Mouse (Mus musculus): ENCODE measurements around the gene Tas1r2. TPM values are rescaled to one million over a fixed set of nuclear protein-coding genes. Genes with fewer than 3 reads are reported as not detected.
A peak's percentile ranks its signal among the peaks of the same experiment; 100 is the strongest.

Tas1r2 gene
- total RNA-seq, 4 experiments from 2014 or later, result not detected

- no peak for DNase-seq (ENCODE audit: low spot score in 2 of 2)
These were observed 15.0 kb upstream of the Tas1r2 start for GRCm38 (mm10) chr4:139638356-139638755.

- DNase-seq (ENCODE audit: low spot score in 2 of 2), result no peak
These were observed 13.5 kb upstream of the Tas1r2 start for GRCm38 (mm10) chr4:139639801-139640200.

DNA sequence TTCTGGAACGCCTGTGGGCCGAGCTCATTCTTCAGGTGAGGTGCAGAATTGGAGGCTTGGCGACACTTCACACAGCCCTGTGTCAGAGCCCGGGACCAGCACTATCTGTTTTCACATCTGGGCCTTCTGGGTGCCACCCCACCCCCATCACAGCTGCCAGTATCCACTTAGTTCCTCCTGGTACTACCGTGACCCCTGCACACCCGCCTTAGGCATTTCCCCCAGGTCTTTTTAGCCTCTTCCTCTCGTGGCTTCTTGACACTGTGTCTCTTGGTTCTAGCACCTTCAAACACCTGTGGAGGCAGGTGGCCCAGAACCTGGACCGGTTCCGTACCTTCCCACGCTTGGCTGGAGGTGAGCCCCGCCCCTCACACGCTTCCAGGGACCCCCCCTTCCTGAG is 13.0 kb upstream of the Tas1r2 start:
- DNase-seq (ENCODE audit: low spot score in 2 of 2), result no peak

DNA sequence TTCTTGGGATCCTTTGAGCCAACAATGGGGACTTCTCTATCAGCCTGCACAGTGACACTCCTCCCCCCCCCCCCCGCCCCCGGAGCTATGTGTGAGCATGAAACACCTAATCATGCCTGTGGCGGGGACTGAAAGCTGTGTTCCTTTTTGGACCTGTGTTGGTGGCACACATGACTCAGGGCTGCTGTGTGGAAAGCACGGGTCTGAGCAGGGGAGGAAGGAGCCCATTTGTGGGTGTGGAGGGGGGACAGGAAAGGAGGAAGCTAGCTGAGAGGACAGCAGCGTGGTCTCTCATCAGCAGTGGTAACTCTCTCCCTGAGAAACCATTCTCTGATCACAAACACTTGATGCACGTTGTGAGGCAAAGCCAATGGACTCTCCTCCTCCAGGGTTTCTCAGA is 12.6 kb upstream of the Tas1r2 start:
- no peak for DNase-seq (ENCODE audit: low spot score in 2 of 2)

GRCm38 (mm10) chr4:139641829-139642425 is 11.4 kb upstream of the Tas1r2 start:
- DNase-seq (ENCODE audit: low spot score in 2 of 2), result no peak

- DNase-seq (ENCODE audit: low spot score in 2 of 2), result peak; percentile 50 to 51
These were observed 9.4 kb upstream of the Tas1r2 start for GRCm38 (mm10) chr4:139643972-139644371.

DNA sequence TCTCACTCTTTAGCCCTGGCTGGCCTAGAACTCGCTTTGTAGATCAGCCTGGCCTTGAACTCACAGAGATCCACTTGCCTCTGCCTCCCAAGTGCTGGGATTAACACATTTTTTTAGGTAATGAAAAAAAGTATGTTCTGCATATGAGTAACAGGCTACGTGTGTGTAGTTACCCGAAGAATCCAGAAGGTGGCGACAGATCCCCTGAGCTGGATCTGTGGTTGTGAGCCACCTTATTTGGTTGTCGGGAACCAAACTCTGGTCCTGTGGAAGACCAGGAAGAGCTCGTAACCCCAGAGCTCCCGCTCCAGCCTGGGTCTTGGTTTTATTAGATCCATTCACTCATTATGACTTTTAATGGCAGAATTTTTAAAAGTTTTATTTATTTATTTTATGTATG is 6.4 kb upstream of the Tas1r2 start:
- no peak for DNase-seq (ENCODE audit: low spot score in 2 of 2)

DNA sequence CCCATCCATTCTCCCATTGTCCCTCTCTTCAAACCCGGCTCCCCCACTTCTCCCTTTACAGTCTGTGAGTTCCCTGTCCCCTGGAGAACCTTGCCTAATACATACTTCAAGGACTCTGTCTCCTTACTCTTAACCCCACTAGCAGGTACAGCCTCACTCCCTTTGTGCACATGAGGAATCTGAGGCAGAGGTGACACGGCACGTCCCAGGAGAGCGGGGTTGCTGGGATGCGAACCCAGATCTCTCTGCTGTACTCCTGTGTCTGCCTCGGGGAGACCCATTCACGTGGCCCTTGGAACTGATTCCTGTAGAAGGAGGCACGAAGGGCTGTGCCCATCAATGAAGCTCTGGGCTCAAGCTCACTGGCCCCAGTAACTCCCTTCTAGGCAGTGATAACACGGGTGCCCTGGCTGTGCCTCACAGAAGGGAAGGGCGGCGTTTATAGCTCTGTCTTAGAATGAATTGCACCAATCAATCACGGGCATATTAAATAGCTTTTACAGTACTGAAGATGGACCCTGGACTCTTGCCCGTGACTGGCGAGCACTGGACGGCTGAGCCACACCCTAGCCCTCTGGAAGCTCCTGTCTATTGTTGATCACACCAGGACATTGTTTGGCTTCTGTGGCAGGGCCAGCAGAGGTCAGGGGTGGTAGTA is 3.1 kb upstream of the Tas1r2 start:
- no peak for DNase-seq (ENCODE audit: low spot score in 2 of 2)

GRCm38 (mm10) chr4:139650907-139651306 is 2.4 kb upstream of the Tas1r2 start:
- no peak for DNase-seq (ENCODE audit: low spot score in 2 of 2)

DNA sequence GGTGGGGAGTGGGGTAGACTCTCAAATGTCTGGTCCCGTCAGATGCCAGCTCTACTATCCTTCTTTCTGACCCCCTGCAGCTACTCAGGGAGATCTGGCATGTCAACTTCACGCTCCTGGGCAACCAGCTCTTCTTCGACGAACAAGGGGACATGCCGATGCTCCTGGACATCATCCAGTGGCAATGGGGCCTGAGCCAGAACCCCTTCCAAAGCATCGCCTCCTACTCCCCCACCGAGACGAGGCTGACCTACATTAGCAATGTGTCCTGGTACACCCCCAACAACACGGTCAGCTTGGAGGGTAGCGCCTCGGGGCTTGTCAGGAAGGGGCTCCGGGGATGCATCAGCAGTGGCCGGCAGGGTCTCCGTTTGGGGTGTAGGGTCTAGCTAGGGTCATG is 8.6 kb downstream of the Tas1r2 start:
- DNase-seq (ENCODE audit: low spot score in 2 of 2), result no peak

- no peak for DNase-seq (ENCODE audit: low spot score in 2 of 2)
These were observed 14.3 kb downstream of the Tas1r2 start for GRCm38 (mm10) chr4:139667632-139668031.

GRCm38 (mm10) chr4:139669847-139670246 is 16.5 kb downstream of the Tas1r2 start:
- DNase-seq (ENCODE audit: low spot score in 2 of 2), result peak in 1 of 2 experiments; percentile 28

DNA sequence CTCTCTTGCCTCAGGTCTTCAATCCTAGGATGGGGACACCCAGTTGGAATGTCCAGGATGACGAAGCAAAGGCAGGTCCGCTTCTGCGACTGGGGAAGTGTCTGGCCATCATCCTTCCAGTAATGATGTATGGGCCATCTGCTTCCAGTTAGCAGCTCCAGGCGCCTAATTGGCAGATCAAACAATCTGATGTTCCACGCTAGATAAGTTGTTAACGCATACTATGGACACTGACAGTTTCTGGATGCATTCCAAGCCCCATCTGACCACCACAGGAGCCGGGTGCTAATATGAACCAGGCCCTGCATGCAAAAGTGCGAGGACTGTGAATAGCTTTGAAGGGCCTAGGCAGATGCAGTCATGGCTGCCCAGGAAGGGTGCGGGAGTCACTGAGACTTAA is 22.4 kb downstream of the Tas1r2 start:
- DNase-seq (ENCODE audit: low spot score in 2 of 2), result no peak

DNA sequence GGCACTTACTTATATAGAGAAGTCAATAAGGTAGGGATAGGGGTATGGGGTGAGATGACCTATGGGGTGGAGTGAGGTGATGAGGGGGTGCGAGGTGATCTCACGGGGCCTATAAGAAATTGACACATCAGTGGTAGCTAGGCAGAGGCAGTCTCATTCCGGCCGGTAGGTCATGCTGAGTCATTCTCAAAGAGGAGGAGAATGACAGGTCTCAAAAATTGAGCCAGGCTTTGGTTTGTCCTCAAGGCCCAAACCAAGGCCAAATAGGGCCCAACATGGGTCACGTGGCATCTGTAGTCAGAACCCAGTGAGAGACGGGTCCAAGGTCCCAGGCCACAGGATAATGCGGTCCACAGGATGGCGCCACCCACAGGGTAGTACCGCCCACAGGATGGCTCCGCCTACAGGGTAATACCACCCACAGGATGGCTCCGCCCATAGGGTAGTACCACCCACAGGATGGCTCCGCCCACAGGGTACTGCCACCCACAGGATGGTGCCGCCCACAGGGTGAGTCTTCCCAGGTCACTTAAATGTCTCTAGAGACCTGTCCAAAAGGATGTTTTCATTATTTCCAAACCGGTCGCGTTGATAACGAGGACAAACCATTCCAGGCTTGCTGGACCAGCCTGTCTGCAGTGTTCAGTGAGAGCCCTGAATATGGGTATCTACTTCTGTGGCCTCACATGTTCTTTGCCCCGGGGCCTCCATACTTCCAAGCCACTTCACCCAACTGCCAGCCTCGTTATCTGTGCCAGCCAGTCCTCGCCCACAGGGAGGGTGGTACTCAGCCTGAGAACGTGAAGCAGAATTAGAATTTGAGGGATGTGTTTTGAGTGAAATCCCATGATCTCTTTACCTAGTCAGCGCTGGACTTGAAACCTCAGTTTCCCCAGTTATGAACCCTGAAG is 30.6 kb downstream of the Tas1r2 start:
- no peak for DNase-seq (ENCODE audit: low spot score in 2 of 2)

GRCm38 (mm10) chr4:139684639-139685017 is 31.3 kb downstream of the Tas1r2 start:
- DNase-seq (ENCODE audit: low spot score in 2 of 2), result peak in 1 of 2 experiments; percentile 32

DNA sequence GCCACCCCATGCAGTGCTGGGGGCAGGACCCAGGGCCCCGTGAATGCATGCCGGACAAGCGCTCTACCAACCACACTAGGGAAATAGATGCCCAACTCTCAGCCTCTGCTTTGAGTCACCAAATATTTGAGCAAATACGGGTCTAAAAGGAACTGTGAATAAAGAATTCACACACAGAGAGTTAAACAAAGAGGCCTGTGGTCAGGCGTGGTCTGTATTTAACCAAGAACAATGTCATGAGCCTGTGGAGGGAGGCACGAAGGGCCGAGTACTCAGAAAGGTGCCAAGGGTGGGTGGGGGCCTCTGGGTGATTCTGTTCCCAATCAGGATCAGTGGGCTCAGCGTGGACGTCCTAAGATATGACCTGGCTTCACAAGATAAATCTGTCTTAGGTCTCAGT is 34.7 kb downstream of the Tas1r2 start:
- DNase-seq (ENCODE audit: low spot score in 2 of 2), result no peak

DNA sequence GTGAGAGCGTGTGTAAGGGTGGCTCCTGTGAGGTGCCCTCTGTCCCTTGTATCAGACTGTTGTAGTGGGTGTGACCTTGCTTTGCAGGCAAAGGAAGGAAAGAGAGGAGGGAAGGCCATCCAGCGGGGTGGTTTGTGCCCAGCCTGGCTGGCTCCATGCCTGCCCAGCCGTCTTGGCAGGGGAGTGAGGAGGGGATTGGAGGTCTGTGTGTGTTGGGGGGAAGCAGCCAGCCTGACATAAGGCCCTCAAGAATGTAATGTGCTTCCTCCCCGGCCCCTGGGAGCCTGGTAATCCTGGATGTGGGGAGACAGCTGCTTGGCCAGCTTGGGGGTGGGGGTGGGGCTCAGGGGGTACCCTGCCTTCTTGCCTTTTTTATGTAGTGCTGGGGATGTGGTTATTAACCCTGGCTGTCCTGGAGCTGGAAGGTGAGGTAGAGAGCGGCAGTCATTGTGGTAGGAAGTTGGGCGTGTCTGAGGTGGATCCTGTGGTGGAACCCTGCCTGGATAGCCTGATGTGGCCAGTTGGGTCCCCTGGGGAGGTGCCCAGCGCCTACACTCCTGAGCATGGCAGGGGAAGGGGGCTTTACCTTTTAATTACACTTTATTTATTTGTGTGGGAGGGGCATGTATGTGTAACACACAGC is 36.4 kb downstream of the Tas1r2 start:
- DNase-seq (ENCODE audit: low spot score in 2 of 2), result no peak

GRCm38 (mm10) chr4:139693315-139693714 is 40.0 kb downstream of the Tas1r2 start:
- DNase-seq (ENCODE audit: low spot score in 2 of 2), result no peak

DNA sequence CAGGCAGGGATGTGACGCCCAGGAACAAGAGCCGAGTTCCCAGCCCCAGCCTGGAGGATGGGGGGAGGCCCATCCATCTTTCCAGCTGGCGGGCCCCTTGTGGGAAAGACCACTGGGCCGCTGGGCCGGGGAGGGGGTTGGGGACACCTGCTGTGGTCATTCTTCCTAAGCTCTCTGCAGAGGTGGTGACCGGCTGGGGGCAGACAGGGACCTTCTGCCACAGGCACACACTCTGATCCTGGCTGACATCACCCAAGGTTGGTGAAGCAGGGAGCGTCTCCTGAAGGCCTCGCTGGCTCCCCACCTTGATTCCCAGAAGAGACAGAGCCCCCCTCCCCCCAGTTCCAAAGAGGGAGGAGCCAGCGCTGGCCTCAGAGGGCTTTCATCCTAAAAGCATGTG is 44.4 kb downstream of the Tas1r2 start:
- DNase-seq (ENCODE audit: low spot score in 2 of 2), result no peak

DNA sequence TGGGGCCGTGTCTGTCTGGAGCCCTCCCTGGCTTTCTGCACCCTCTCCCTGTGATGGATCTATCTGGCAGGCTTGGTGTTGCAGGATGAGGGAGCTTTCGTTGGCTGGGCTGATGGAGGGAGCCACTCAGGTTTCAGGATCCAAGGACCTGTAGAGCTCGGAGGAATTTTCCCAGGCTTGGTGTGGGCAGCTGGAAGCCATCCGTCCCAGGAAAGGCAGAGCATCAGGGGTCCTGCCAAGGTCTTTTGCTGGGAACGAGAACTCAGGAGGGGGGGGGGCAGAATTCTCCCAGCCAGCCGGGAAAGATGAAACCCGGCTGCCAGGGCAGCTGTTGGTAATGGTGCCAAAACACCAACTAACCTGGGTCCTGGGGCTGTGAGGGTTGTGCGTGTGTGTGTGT is 45.3 kb downstream of the Tas1r2 start:
- no peak for DNase-seq (ENCODE audit: low spot score in 2 of 2)

GRCm38 (mm10) chr4:139702914-139703313 is 49.6 kb downstream of the Tas1r2 start:
- no peak for DNase-seq (ENCODE audit: low spot score in 2 of 2)

DNA sequence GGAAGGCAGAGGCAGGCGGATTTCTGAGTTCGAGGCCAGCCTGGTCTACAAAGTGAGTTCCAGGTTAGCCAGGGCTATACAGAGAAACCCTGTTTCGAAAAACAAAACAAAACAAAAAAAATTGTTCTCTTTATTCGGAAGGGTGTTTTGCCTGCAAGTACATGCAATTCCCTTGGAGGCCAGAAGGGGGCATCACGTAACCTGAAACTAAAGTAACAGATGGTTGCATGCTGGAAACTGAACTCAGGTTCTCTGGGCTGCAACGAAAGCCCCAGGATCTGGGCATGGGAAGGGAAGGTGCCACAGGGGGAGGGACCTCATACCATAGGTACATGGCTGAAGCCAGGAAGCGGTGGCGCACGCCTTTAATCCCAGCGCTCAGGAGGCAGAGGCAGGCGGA is 50.1 kb downstream of the Tas1r2 start:
- DNase-seq (ENCODE audit: low spot score in 2 of 2), result no peak
